Mouse (Mus musculus) lung, adult 18-20 months (tissue): Measurements from ENCODE around the gene Wnt5b.
A peak's percentile ranks its signal among the peaks of the same experiment; 100 is the strongest.

ENCODE experiments used
- DNase-seq, 2 experiments: peaks; one replicate each; pipeline ENCODE4 v3.0.0; 2022; ENCODE audit warnings: mixed read lengths in 2 of 2

The Wnt5b gene

DNA sequence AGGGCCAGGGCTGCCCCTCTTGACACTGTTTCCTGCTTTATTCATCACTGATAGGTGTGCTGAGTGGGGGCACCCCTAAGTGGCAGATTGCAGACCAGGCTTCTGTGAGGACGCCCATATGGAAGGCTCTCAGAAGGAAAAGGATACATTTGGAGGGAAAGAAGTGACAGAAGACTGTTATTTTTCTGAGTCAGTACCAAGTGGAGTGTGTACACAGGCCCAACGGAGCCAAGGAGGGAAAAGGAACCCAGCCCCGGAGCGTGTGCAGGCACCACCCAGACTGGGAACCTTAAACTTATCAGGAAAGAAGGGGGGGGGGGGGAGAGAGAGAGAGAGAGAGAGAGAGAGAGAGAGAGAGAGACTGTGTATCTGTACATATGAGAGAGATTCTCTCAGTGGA lies 131.6 kb downstream of the Wnt5b start:
- DNase-seq = no peak

DNA sequence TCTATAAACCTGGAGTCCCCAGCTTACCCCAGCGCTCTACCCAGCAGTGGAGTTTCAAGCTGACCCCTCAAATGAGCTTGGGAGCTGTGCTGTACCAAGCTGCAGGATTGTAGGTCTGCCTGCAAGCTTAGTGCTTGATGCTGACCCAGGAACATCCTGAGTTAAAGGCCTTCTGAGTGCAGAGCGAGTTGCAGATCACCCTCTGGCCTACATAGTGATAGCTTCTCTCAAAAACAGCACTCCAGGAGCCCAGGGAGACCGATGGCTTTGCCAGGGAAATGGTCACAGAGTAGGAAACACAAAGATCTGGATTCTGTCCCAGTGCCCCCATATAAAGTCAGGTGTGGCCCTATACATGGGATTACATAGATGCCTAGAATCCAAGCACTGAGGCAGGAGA lies 132.6 kb downstream of the Wnt5b start:
- no peak for DNase-seq

DNA sequence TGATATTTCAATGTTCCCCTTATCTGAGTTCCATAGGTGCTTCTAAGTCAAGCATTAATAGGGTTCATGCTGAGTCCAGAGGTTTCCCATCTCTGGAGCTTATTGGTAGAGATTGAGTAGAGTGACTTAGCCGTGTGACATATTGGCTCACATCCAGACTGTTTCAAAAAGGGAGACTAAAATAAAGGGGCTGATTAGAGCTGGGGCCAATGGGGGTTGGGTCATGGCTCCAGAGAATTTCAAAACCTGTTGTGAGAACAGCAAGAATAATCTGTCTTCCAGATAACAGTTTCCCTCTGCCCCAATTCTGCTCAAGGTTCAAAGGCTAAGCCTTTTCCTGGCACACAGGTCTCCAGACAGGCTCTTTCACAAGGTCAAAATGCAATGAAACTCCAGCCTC lies 134.4 kb downstream of the Wnt5b start:
- DNase-seq = no peak

DNA sequence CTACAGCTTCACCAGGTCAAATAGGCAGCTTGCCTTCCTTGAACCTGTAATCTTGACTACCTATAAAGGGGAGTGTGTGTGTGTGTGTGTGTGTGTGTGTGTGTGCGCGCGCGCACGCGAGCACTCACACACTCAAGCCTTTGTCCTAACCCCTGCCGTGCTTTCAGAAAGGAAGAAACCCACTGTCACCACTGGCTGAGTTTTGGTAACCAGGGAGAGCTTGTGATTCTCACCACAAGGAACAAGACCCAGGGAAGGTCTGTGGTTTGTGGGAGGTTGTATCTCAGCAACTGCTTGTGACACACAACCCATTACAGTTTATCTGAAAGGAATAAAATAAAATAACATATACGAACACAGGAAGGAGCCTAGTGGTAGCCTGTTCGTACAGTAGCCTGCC lies 135.6 kb downstream of the Wnt5b start:
- DNase-seq = peak in 1 of 2 experiments; percentile 53

DNA sequence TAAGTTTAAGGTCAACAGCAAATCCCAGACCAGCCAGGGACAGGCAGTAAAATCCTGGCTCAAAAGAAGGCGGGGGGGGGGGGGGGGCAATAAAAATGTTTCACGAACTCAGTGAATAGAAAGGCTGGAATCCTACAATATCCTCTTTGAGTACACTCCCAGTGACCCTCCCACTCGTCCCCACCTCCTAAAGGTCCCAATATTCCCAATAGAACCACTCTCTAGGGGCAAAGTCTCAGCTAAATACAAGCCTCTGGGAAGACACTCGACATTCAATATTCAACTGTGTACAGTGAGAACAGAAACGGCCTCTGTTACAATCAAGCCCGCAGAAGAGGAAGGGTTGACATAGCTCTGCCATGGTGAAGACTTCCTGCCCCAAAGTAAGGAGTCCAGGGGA lies 136.3 kb downstream of the Wnt5b start:
- no peak for DNase-seq

DNA sequence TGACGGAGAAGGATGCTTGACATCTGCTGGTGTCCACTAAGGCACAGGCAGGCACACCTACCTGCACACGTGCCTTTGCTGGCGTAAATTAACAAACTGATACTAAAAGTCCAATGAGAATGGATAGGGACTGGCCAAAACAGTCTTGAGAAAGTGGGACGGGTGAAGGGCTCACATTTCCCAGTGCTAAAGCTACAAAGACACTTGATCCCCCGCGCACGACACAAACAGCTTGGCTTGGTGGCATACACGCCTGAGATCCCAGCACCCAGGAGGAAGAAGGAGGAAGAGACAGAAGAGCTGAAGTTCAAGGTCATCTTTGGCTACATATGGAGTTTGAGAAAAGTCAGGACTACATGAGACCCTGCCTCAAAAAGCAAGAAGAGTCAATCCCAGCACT lies 137.6 kb downstream of the Wnt5b start:
- no peak for DNase-seq

DNA sequence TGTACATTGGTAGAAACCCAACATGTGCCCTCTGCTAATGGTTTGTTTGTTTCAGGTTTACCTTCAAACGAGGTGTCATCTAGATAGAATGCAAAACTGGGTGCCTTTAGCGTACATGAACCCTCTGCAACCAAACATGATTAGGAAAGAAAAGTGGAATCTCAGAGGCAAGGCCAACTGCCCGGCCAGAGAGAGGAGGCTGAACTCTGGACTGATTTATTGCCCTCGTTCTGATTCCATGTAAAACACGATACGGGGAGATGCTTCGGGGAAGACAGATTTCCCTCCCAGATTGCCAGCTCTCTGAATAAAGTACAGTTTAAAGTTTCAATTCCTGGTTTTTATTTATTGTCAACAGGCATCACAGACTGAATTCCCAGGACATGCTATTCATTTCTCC lies 138.8 kb downstream of the Wnt5b start:
- no peak for DNase-seq

DNA sequence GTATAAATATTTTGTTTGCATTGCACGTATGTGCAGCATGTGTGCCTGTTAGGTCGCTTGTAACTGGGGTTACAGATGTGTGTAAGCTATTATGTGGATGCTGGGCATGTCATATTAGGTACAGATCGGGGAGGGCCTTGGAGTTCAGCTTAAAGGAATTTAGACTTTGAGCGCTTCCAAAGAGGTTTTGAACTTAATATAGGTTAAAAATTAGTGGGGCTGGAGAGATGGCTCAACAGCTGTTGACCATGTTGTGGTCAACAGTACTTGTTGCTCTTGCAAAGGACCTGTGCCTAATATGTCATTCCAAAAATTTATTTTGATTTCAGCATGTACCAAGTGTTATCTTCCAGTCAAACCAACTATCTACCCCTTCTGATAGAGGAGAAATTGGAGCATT lies 139.3 kb downstream of the Wnt5b start:
- no peak for DNase-seq

DNA sequence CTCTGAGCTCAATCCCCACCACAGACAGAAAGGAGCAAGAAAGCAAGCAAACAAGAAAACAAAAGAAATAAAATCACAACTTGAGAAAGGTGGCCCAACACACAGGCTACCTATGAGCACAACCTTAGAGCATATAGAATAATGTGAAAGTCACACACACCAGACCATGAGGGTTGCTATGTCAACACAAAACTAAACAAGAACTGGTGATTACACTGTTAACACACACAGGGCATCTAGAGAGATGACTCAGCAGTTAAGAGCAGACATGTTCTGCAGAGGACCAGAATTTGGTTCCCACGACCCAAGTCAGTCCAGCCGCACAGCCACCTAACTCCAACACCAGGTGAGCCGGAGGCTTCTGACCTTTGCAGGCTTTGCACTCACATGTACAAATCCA lies 141.2 kb downstream of the Wnt5b start:
- no peak for DNase-seq

DNA sequence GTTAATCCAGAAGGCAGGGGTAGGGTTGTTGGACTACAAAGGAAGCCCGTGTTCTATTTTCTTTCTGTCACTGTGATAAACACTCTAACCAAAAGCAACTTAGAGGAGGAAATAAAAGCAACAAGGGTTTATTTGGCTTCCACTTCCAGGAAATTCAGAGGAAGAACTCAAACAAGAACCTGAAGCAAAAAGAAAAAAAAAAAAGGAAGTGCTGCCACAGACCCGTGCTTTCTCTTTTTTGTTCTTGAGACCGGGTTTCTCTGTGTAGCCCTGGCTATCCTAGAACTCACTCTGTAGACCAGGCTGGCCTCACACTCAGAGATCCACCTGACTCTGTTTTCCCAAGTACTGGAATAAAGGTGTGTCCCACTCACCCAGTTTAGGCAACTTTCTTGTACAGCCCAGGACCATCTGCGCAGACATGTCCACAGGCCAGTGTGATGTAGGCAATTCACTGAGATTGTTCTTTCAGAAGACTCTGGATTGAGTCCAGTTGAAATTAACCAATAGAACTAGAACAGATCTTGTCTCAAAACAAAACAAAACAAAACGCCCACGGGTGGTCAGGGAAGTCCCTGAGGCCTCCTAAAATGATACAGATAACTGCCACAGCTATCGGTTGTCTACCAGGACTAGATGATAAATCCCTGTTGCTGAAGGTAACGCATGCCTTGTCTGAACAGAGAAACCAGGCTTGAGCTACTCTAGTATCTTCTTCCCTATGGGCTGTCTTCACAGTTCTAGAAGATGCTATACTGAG lies 142.4 kb downstream of the Wnt5b start:
- DNase-seq = no peak

DNA sequence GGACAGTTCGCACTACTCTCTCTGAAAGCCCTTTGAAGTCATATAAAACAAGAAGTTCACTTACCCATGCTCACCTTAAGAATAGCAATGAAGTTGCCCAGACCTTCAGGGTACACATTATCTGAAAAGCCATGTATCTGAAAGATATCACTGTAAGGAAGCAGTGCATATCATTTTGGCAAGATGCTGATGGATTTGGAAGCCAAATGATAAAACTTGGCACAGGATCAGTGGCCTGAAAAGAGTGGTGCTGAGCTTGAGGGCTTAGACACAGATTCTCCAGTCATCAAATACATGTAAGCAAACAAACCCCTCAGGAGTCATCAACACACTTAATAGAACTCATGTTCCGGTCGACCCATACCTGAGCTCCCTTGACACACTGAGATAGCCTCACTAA lies 143.5 kb downstream of the Wnt5b start:
- no peak for DNase-seq

DNA sequence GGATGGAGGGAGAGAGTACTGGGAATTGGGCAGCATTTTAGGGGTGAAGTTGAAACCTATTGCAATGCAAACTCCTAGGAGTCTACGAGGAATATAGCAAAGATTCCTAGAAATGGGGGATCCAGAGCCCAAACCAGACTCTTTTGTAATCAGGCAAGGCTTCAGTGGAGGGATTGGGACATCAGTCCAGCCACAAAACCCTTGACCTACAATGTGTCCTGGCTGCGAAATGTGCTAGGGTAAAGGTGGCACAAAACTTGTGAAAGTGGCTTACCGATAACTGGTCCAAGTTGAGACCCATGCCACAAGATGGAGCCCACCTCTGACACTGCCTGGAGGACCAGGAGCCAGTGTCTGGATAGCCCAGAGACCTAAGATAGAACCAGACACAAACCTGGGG lies 144.8 kb downstream of the Wnt5b start:
- no peak for DNase-seq

DNA sequence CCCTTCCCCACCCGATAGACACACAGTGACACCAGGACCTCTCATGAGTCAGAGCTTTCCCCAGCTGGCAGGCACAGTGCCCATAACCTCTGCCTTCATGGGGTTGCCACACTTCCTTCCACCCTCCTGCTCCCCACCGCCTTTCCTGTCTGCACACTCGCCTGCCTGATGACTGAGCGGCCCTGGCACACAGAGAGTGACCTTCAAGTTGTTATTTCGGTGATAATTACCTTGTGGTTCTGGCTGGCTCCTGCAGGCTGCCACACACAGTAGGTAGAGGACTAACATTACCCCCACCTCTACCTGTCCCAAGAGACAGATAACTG lies 147.9 kb downstream of the Wnt5b start:
- DNase-seq = peak; percentile 91 to 93

DNA sequence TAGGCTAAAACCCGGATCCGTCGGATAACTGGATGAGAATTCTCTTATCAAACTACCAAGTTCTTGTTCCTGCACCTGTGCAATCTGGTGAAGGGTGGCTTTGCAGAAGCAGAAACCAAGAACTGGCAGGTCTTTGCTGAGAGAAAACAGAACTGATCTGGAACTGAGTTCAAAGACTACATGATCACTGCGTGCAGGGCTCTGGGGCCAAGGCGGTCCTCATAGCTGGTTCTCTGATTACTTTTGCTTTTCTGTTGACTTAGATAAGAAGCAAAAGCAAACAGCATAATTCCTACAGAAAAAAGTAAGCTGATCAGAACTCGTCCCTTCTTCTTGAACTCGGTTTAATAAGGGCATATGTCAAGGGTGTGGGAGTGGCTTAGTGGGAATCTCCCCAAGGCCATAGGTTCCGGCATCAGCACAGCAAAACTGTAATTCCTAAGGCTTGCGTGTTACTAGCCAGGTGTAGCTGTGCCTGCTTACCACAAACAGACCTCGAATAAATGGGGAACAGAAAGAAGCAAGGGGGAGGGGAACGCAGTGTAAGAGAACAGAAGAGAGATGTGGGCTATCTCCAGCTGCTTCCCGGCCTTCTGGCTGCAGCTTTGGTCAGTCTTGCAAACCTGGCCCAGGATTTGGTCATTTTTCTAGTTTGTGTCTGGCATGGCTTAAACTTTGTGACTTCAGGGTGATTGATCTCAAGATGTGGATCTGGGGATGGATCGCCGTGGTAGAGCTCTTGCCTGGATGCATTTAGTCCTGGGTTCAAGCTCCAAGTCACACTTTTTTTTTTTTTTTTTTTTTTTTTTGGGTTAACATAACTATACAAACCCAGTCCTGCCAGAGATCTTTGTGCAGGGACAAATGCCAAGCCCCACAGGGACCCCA lies 148.5 kb downstream of the Wnt5b start:
- peak; percentile 32 to 49 for DNase-seq

DNA sequence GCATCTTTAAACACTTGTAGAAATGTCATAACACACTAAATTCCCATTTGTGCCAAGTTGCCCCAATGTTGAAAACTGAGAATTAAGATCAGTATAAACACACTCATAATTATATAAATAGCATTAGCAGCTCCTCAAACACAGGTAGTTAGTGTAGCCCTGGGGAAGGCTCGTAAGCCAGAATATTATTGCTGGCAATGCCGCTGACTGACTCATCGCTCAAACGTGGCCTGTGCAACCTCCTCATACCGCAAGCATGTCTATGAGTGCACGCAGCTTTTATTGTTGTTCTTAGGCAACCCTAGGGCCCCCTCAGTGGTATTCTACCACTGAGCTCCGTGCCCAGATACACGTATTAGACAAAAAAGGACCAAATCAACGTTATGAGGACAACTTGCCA lies 151.3 kb downstream of the Wnt5b start:
- DNase-seq = peak; percentile 57 to 68

DNA sequence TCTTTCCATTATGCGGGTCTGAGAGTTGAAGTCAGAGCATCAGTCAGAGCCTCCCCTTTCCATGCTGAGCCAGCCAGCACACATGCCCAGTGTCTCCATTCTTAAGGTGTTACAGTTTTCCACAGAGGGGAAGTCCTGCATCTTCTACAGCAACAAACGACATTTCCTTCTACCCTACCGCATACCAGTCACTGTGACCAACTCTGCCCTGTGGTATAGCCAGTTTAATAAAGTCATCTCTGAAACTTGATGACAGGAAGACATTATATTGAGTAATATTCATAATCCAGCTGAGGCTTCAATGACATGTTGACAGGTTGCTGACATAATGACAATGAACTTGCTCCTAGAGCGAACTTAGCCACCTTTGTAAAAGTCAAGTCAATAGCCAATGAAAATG lies 153.4 kb downstream of the Wnt5b start:
- DNase-seq = no peak

DNA sequence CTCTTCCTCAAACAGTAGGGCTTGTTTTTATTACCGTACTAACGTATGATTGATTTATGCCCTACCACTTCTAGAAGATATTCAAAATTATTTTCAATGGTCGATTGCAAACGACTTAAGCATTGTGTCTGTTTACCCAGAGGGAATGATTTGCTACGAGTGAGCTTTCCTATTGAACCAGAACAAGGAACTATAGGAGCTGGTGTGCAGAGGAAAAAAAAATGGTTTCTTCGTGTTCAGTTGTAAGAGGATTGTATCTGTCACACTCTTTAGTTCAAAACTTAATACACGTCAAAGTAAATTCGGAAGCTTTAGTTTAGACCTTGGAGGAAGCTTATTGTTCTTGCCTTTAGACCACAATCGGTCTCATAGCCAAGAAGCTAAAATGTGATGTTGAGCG lies 155.1 kb downstream of the Wnt5b start:
- DNase-seq = no peak

DNA sequence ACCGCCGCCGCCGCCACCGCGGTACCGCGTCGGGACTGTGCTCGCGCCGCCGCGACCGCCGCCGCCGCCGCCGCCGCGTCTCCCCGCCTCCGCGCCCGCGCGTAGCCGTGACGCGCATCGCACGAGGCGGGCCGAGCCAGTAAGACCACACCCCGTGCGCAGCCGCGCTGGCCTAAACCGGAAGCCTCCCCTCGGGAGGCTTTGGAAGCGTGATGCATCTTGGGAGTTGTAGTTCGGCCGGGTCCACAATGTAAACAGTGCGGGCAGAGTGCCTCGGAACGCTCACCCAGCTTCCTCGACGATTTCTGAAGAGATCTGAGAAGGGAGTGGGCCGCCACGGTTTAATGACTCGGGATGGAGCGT lies 155.5 kb downstream of the Wnt5b start:
- peak; percentile 96 to 97 for DNase-seq

DNA sequence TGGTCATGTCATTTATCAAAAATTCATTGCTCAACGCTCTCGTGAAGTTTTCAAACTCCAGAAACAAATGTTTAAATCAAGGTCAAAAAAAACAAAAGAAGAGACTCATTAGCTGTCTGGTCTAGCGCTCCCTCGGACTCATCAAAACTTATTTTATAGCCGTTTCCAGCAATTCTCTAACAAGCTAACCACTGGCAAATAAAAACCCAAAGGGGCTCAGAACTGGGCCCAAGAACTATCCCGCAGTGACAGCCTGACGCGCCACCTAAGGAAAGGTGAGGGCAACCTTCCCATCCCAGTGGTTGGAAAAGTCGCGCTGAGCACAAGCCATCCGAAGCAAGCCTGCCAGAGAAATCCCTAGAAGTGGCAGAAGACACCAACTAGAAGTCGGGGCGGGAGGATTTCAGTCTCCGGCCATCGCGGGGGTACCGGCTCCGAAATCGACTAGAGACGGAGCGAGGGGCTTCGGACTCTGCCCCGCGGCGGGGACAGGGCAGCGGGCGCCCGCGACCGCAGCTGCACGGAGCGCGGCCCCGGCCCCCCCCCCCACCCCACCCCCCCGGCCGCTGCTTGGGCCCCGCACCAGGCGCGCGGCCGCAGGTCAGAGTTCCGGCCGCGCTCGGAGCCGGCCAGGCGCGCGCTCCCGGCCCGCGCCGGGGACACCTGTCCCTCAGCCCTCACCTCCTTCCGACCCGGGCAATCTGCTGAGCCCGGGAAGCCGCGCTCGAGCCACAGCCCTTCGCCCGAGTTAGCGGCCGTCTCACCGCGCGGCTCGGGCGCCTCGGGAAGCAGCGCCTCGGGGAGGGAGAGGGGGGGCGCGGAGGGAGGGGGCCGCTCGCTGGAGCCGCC lies 156.1 kb downstream of the Wnt5b start:
- peak in 1 of 2 experiments; percentile 31 for DNase-seq

DNA sequence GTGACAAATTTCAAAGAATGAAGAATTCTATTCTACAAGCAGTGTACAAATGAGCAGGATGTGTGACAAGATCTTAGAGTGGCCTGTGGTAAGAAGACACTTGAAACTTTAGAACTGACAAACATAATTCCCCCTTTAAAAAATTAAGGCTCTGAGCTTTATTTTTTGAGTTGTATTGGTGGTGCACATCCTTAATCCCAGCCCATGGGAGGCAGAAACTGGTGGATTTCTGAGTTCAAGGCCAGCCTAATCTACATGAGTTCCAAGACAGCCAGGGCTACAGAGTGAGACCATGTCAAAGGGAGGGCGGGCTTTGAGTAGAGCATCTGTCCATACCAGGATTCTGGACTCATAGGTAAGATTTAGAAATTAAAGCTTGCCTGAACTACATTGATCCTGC lies 157.3 kb downstream of the Wnt5b start:
- DNase-seq = no peak

DNA sequence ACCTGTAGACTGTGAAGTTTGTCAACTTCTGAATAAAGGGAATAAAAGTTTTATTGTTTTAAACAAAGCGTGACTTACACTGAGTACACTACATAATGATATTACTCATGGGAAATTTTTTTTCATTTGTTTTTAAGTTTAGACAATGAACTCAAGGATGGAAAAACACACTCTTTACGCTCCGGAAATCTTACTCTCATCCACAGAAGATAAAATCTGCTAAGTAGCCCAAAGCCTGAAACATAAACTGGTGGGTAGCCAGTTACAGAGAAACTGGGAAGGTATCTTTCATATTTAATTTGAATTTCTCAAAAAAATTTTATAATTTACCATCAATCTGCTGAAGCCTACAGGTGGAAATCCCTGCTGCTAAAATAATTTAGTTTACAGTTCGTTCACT lies 157.7 kb downstream of the Wnt5b start:
- DNase-seq = no peak

DNA sequence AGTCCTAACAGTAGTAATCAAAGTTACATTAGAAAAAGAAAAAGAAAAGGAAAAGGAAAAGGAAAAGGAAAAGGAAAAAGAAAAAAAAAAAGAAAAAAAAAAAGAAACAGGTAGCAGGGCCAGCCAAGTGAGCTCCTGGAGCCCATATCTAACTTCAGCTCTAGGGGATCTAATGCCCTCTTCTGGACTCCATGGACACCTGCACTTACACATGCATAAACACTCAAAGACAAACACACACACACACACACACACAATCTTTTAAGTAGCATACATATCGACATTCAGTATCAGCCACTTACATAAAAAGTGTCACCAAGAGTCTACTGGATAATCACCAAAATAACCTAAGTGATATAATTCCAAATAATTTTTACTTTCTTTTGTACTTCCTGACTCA lies 158.5 kb downstream of the Wnt5b start:
- DNase-seq = no peak
